Mouse (Mus musculus) embryo, embryonic 10 days (tissue): ENCODE measurements around the gene Med29.
"Not testable (repeated sequence)": the region's sequence is repeated elsewhere in the genome, so short reads cannot be mapped to it uniquely, and the experiment has no call there.

Experiments used
- DNase-seq: peaks from one replicate; pipeline ENCODE4 v3.0.0-alpha.2; 2015; ENCODE audit warnings: low spot score

Med29 gene

DNA sequence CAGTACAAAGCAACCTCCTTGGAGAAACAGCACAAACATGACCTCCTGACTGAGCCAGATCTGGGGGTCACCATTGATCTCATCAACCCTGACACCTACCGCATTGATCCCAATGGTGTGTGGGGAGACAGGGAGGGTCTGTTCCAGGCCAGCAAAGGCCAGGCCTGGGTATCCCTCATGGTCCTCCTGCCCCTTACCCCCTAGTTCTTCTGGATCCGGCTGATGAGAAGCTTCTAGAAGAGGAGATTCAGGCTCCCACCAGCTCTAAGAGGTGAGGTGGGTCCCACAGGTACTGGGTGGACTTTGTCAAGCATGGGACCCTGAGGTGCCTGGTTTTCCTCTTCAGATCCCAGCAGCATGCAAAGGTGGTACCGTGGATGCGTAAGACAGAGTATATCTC lies 2.9 kb upstream of the Med29 start:
- DNase-seq, result no peak

DNA sequence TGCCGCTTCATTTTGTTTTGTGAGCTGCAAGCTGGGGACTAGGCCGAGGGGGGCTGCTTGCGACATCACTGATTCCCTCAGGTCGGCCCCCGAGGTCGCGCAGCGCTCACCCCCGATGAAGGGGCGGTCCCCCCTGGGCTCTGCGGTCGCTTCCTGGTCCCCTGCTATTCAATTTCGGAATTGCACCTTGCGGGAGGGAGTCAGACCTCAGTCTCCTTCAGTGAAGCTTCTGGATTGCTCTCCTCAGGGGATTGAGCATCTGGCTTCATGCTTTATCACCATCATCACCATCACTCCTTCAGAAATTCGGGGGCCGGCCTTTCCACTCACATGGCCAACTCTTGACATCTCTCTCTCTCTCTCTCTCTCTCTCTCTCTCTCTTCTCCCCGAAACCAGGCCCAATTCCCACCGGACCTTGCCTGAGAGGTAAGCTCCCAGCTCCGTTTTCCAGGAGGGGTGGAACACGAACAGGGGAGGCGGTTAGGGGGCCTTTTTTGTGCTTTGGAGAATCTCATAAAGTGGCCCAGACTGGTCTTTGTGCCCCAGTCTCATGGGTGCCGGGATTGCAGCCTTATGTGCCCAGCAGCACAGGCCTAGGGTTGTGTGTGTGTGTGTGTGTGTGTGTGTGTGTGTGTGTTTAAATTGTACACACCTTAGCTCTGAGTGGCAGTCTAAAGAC lies 904 bp upstream of the Med29 start:
- DNase-seq, result no peak

DNA sequence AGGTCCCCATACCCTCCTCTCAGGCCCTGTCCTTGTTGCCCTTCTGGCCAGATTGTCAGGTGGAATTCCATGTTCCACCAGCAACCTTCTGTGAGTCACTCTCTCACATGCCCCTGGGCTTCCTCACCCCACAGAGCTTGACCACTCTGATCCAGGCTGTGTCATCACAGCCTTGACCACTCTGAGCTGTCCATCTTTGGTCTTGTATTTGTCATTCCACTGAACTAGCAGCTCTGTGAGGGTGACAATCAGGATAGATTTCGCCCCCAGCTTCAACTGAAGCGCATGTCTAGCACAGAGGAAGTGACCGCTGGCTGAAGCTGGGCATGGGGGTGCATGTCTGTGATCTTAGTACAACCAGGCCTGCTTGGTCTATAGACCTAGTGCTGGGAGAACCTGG lies 2.2 kb downstream of the Med29 start:
- no peak for DNase-seq

DNA sequence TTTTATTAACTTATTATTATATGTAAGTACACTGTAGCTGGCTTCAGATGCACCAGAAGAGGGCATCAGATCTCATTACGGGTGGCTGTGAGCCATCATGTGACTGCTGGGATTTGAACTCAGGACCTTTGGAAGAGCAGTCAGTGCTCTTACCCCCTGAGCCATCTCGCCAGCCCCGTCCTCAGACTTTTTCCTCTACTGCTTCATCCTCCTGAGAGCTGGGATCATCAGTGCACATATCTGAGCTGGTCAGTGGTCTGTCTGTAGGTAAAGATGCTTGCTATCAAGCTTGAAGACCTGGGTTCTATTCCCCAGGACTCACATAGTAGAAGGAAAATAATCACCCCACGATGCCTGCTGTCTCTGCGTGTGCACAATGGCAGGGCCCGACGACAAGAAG lies 5.1 kb downstream of the Med29 start:
- not testable (repeated sequence) for DNase-seq

DNA sequence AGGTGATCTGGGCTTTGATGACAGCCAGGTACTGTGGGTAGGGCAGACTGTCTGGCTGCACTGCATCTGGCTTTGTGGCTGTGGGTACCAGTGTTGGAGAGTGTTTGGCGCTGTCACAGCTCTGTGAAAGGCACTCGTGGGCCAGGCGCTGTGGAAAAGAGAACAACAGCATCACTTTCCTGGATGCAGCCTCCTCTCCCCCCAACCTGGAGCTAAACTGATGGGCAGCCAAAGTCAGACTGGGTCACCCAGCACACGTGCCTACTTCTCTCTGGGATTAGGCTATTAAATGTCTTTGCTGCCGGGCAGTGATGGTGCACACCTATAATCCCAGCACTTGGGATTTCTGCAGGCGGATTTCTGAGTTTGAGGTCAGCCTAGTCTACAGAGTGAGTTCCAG lies 5.6 kb downstream of the Med29 start:
- DNase-seq, result not testable (repeated sequence)

DNA sequence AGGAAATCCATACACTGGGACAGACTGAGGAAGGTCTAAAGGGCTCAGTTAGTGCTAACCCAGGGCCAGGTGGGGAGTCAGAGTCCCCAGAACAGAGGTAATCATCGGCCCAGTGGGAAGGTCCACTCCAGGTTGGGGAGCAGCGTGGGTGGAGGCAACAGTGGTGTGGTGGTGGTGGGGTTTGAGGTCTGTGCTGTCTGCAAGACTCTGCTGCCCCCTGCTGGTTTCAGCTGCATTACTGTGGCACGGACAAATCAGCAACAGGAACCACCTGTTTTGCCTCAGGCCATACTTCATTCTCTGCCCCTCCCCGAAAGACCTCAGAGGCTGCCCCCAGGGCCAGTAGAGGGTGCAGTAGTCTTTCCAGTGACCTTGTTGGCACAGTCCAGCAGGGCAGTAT lies 6.0 kb downstream of the Med29 start:
- peak; percentile 90 for DNase-seq

DNA sequence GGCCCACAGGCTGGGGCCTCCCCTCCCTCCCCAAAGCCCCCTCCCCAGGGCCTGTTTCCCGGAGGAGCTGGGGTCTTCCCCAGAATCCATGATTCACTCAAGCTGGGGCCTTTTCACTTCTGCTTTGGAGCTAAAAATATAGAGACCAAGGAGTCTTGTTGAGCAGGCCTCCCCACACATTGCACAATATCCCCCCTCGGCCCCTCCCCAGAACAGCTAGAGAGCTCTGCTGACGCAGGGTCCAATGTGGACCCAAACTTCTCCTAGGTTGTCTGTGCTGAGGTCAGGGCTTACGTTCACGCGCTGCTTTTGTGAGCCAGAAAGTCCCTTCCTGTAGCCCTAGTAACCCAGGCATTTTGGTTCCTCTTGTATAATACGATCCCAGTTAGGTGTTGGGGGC lies 6.5 kb downstream of the Med29 start:
- no peak for DNase-seq

DNA sequence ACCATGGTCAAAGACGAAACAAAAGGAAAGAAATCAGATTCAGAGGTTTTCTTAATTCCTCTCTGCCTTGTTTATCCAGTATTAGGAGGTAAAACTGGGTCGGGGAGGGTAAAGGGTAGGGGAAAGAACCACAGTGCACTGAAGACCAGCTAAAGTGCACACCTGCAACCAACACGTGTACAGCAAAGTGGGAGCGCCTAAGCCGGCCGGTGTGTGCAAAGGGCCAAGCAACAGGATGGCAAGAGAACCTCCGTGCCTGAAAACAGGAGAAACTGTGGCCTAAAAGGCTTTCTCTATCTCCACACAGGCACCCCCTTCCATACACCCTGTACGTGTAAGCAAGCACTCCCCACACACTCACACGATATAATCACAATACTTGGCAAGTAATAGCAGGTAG lies 7.3 kb downstream of the Med29 start:
- no peak for DNase-seq

DNA sequence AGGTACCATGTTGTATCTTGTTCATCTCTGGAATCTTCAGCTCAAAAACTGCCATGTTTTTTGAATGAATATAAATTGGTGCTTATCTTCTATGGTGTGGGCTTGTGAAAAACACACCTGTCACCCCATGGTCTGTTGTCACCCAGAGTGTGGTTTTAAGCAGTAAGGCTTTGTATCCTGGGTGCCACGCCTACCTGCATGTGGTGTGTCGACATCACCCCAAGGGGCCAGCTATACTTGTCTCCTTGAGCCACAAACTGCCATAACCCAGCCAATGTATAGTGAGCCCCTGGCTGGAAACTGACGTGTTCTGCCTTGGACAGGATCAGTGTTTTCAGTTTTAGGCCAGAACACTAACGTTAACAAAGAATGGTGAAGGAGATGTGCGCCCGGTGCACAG lies 8.3 kb downstream of the Med29 start:
- no peak for DNase-seq

DNA sequence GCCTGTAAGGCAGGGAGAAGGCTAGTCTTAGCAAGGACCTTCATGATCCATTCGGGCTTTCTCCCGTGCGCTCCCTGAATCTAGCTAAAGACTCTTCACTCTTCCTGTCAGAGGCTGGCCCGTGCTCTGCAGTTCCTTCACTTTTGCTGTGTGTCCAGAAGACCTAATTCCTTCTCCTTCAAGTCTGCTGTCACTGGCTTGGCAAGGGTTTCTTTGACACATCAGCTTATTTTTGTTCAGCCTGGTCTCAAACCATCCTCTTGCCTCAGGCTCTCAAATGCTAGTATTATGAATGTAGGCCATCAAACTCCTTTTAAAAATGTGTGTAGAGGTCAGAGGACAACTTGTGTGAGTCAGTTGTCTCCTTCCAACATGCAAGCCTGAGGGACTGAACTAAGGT lies 8.9 kb downstream of the Med29 start:
- no peak for DNase-seq

DNA sequence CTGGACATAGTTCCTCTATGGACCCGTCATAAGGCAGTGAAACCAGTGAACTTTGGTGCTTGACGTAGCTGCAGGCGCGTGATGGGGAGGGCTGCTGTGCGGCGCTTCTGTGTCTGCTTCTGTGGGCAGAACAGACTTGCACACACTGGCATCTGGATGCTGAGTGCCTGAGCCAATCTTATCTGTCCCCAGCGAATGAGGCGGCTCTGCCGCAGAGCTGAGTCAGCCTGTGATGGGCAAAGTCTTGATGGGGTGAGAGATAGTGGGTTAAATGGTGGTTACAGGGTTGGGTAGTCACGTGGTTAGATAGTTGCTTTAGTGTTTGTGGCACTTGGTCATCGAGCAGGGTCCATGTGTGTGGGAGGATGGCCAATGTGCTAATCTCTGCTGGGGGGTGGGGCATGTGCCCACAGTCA lies 9.5 kb downstream of the Med29 start:
- DNase-seq, result no peak

DNA sequence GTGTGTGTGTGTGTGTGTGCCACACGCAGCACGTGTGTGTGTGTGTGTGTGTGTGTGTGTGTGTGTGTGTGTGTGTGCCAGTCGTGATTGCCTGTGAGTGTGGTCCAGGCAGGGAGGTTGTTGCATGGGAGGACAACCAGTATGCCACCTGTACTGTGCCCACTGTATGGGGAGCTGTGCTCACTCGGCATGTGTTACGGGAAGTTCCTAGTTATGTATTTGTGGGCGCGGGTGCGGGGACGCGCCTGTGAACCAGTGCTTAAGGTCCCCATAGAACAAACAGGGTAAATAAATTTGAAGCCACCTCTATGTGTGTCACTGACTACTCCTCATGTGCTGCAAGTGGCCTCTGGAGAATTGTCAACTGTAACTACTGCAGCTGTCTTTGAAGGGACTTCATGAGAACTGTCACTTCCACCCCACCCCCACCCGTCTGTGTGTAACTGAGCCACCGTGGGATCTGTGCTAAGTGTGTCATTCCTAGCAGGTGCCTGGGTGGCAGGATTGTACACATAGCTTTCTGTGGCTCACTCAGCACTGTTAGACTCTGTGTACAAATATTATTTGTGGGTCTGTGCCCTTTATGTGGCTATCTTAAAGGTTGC lies 10.1 kb downstream of the Med29 start:
- no peak for DNase-seq

DNA sequence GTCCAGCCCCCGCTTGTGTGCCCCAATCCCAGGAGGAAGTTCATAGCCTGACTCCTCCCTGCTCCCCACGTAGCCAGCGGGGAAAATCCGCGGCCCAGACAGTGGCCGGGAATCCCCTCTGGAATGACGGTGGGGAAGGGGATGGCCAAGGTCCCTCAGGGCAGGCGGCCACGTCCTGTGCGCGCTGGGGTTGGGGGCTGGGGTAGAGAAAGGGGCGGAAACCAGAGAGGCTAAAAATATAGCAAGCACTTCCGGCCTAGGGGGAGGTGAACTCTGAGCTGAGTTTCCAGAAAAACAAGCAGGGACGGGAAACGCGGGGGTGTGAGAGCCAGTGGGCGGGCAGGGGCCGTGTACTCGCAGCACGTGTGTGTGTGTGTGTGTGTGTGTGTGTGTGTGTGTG lies 10.6 kb downstream of the Med29 start:
- DNase-seq, result peak; percentile 82

DNA sequence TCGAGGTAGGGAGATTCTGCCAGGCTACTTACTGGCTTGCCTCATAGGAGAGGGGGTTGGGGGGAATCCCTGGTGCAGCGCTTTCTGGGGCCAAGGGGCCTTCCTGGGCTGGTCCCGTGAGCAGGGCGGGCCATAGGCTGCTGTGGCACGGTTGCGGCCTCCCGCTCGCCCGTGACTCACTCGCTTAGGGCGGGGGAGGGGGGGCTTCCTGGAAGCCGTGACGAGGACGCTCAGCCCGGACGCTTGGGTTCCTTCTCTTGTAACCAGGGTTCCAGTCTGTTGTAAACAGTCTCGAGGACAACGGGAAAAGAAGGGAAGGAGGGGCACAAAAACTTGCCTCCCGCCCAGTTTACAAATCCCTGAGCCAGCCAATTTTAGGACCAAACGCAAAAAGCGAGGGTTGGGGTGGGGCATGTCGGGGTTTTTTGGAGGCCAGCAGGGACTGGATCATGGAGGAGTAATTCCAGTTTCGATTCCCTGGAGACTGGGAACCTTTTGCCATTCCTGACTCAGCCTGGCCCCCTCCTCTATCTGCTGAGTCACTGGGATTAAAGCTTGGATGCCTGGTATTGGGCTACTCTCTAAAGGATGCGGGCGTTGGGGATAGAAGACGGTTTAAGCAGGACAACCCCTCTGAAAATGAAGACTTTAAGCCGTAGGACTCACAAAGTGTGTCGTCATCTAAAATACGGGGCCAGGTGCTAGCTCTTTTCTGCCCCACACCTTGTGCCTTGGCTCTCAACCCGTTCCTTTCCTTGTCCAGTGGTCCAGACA lies 11.3 kb downstream of the Med29 start:
- peak; percentile 58 for DNase-seq

DNA sequence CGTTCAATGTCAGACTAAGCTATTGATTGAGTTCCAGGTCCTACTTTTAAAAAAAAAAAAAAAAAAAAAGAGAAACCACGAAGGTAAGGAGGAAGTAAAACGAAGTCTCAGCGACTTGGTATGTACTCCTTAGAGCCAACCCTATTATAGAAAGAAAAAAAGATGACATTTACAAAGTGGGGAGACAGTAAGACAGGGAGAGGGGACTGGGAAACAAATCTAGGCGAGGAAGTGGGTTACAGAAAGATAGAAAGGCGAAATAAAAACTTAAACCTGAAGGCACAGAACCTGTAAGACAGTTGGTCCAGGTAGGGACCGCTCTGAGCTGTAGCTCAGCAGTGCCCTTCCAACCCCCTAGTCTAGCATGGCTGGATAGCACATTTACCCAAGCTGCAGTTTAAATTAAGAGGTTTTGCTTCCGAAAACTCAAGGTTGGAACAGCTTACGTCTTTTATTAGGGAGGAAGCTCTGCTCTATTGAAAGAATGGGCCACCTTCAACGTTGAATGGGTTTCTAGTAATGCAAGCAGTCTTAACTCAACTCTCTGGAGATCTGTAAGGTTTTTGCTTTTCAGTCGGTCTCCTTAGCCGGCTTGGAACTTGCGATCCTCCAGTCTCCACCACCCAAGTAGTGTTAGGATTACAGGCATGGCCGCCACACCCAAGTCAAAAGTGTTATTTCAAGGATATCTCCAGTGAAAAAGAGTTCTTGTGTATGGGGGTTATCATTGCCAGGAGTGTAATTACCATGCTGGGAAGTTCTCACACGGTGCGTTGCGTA lies 12.1 kb downstream of the Med29 start, which contains the start of gene Zfp36:
Zfp36 (minus strand) TSS at position 17 of the 780 bp plus-strand sequence.
- no peak for DNase-seq

DNA sequence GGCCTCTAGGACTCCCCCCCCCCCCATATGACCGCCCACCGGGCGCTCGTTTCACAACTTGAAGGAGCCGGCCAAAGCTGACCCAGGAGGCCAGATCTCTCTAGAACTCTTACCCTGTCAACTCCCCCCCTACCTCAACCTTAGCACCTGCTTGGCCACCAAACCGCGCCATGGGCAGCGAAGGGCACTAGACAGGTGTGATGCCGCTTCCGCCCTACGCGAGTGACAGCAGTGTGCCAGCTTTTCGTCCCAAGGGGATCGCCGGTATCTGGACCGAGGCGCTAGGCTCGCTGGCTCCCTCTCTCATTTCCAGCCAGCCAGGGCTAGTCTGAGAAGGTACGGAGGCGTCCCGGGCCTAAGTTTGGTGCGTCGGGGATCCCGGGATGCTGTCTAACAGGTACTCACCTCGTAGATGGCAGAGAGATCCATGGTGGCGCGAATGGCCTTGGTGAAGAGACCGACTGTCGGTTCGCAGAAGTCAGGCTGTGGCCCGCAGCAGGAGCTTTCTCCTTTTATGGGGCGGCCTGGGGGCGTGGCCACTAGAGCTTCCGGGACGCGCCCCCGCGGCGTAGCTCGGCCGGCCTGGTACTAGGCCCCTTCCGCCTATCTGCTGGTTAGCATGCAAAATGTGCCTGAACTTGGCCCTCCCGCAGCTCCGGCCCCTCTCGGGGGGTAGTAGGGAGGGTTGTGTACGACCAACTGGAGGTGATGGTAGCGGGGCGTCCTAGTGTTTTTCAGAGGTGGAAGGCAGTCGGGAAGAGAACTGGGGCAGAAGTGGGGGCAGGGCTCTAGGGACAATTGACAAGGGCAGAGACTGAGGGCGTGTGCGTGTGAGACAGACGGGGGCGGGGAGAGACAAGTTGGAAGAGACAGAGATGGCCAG lies 13.5 kb downstream of the Med29 start:
- DNase-seq, result peak; percentile 90

DNA sequence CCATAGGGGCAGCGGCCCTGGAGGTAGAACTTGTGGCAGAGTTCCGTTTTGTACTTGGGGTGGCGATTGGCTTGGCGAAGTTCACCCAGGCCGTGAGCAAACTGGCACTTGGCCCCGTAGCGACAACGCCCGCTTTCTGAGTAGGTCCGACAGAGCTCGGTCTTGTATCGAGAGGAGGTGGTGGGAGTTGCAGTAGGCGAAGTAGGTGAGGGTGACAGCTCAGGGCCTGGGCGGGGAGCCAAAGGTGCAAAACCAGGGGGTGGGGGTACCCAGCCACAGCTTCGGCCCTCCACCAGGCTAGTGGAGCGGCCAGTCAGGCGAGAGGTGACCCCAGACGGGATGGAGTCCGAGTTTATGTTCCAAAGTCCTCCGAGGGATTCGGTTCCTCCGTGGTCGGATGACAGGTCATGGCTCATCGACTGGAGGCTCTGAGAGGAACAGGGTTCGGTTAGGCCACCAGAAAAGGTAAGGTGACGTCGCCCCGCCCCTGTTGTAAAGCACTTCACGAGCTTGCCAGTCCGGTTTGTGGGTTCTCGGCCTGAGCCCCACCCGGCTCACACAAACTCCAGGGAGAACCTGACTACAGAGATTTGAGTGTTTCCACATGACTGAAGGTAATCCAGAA lies 14.3 kb downstream of the Med29 start:
- DNase-seq, result no peak

DNA sequence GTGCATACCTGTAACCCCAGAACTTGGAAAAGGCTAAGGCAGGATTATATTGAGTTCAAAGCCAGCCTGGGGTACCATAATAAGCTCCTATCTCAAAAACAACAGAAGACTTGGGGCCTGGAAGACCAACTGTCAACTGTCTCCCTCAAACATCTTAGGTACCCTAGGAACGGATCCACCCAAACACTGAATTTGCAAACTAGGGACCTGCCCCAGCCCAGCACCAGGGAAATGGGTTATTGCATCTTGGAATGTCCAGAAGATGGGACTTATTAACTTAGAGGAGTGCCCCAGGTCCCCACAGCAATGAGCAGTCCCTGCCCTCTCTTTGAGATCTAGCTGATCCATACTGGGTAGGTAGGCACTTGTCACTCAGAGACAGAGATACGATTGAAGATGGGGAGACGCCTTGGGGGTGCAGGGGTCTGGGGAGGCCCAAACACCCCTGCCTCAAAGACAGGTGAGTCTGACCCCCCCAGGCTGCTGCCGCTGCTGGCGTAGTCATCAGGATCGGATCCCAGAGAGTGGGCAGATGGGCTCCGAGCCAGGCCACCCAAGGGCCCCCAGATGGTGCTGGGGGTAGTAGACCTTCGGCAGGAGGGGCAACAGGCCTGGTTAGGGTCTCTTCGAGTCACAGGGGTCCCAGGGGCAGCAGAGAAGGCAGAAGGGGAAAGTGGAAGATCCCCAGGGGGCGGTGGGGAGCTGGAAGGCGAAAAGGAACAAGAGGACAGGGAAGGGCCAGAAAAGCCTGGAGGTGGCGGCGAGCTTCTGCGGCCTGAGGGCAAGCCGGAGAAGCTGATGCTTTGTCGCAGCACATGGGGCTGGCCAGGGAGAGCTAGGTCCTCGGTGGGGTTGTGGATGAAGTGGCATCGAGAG lies 15.1 kb downstream of the Med29 start:
- DNase-seq, result no peak

DNA sequence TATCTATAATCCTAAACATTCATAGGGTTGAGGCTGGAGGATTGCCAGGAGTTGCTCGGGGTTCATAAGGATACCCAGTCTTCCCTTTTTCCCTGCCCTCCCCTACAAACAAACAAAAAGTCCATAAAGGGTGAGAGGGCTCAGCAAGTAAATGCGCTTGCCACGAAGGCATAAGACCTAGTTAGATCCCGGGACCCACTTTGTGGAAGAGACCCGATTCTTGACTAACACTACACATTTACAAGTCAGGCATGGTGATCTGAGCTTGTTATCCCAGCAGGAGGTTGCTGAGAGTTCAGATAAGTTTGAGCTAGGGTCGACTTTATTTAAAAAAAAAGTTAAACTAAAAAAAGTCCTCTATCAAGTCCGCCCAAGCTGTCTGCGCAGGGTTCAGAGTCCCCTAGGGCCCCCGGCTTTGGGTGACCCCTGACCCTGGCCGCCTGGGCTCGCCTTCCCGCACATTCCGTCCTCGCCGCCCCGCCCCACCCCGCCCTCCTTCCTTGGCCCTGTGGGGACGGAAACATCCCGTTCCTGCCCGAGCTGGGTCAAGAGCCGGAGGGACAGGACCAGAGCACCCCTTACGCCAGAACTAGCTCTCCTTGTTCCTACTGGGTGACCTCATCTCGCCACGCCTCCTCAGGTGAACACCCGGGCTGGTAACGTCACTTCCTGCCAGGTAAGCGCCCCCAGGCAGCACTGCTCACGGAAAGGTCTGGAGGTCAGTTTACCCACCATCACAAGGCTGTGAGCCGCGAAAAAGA lies 16.3 kb downstream of the Med29 start:
- peak; percentile 76 for DNase-seq
